ENCODE assay signal across 19 mouse cellular contexts in the genomic region with DNA sequence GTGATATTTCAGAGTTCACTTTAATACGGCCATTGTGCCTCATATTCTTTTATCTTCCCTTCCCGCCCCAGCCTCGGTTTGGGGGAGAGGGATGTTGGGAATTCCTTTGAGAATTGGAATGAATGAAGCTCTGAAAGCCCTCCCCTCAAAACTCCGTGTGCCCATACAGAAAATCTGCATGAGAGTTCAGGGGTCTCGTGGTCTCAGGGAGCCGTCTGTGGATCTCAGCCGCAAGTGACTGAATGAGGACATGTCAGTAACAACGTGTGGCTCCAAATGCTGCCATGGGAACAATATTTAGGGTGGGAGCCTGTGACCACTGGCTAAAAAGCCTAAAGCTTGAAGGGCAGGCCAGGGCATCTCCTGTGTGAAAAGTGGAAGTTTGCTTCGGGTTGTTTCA.
DNase-seq lines count a peak whose midpoint lies in the region; ATAC-seq lines count a peak whose summit lies in the region.
"Had no signal": no experiment of that assay in that cellular context is flagged by ENCODE, and none has a peak within 500 bp of the region (broad histone marks: within the 10 kb centered on the region; RNA-seq: fewer than 3 reads in every experiment).

No protein-coding gene starts in this region.

- 31% methylated on average over 9 of the region's 9 CpGs for WGBS in forebrain, embryonic 13.5 days
- WGBS in hindbrain, embryonic 14.5 days = 31% methylated on average over 9 of the region's 9 CpGs
- 19% methylated on average over 9 of the region's 9 CpGs for WGBS in midbrain, embryonic 14.5 days
- 65% methylated on average over 9 of the region's 9 CpGs for WGBS in heart, embryonic 12.5 days

- H3K9ac ChIP-seq in forebrain, embryonic 13.5 days = no peak overlapping the region
- no peak overlapping the region for H3K9ac ChIP-seq in hindbrain, embryonic 14.5 days
- no peak overlapping the region for H3K9ac ChIP-seq in midbrain, embryonic 14.5 days (replicated peaks; ENCODE audit: low read length)
- H3K9ac ChIP-seq in heart, embryonic 12.5 days = no peak overlapping the region
- H3K9ac ChIP-seq: limb, embryonic 15.5 days; neural tube, embryonic 15.5 days had no signal

- no peaks in the 10 kb centered on the region for H3K9me3 ChIP-seq in forebrain, embryonic 13.5 days (replicated peaks)
- no peaks in the 10 kb centered on the region for H3K9me3 ChIP-seq in hindbrain, embryonic 14.5 days (ENCODE audit: control insufficient read depth, low read length)
- no peaks in the 10 kb centered on the region for H3K9me3 ChIP-seq in midbrain, embryonic 14.5 days (ENCODE audit: control insufficient read depth, low read length)
- H3K9me3 ChIP-seq in heart, embryonic 12.5 days (replicated peaks) = no peaks in the 10 kb centered on the region
- H3K9me3 ChIP-seq: heart, embryonic 10.5 days; limb, embryonic 15.5 days; neural tube, embryonic 15.5 days had no signal

- no peaks in the 10 kb centered on the region for H3K27me3 ChIP-seq in forebrain, embryonic 13.5 days
- H3K27me3 ChIP-seq in hindbrain, embryonic 14.5 days (ENCODE audit: control insufficient read depth, insufficient read depth, low read length) = no peaks in the 10 kb centered on the region
- no peaks in the 10 kb centered on the region for H3K27me3 ChIP-seq in midbrain, embryonic 14.5 days (ENCODE audit: control insufficient read depth, insufficient read depth, low read length)
- 0 out of 2 replicates have a peak, but pooled peaks cover 4% of the 10 kb centered on the region for H3K27me3 ChIP-seq in heart, embryonic 12.5 days (replicated peaks)
- H3K27me3 ChIP-seq: limb, embryonic 15.5 days; neural tube, embryonic 15.5 days had no signal

- H3K4me1 ChIP-seq in forebrain, embryonic 13.5 days = peaks cover 7% of the 10 kb centered on the region
- H3K4me1 ChIP-seq in hindbrain, embryonic 14.5 days (replicated peaks; ENCODE audit: control insufficient read depth, insufficient read depth, low read length) = no peaks in the 10 kb centered on the region
- H3K4me1 ChIP-seq in midbrain, embryonic 14.5 days (ENCODE audit: control insufficient read depth, insufficient read depth, low read length) = peaks cover 3% of the 10 kb centered on the region
- peaks cover 4% of the 10 kb centered on the region for H3K4me1 ChIP-seq in heart, embryonic 12.5 days (replicated peaks)
- H3K4me1 ChIP-seq: limb, embryonic 15.5 days; neural tube, embryonic 15.5 days had no signal

- DNase-seq in embryo, embryonic 10.5 days (ENCODE audit: low spot score) = peak; percentile 27
- DNase-seq in hindbrain, embryonic 14.5 days (ENCODE audit: low spot score) = no peak
- peak; percentile 35 for DNase-seq in midbrain, embryonic 14.5 days
- no peak for DNase-seq in layer of hippocampus, postnatal 14 days (ENCODE audit: low spot score in 2 of 2)
- DNase-seq in lung, postnatal 10 days = no peak
- DNase-seq: cerebellum, postnatal 10 days; gastrocnemius, postnatal 36 days; heart, postnatal 36 days; kidney, postnatal 10 days; layer of hippocampus, adult 9-11 months; lung, postnatal 36 days had no signal

- ATAC-seq in forebrain, embryonic 13.5 days = no peak
- ATAC-seq in hindbrain, embryonic 14.5 days (ENCODE audit: low FRiP score) = no peak
- ATAC-seq in midbrain, embryonic 14.5 days (ENCODE audit: low FRiP score, low TSS enrichment) = no peak
- no peak for ATAC-seq in heart, embryonic 12.5 days (ENCODE audit: insufficient number of reproducible peaks, low FRiP score)
- no peak for ATAC-seq in monocyte, adult 5-6 weeks (replicated peaks; ENCODE audit: insufficient number of reproducible peaks, low FRiP score, low TSS enrichment, poor library complexity, severe bottlenecking)
- ATAC-seq: intestine, postnatal 0 days had no signal

- H3K4me2 ChIP-seq in forebrain, embryonic 13.5 days = peak overlapping the region; percentile 10; the same call in 1 of the 2 replicates
- peak overlapping the region; percentile 8; the same call in 1 of the 2 replicates for H3K4me2 ChIP-seq in hindbrain, embryonic 14.5 days (replicated peaks)
- H3K4me2 ChIP-seq in midbrain, embryonic 14.5 days (ENCODE audit: low read length) = peak overlapping the region; percentile 29
- H3K4me2 ChIP-seq in heart, embryonic 12.5 days = no peak overlapping the region
- H3K4me2 ChIP-seq: limb, embryonic 15.5 days; neural tube, embryonic 15.5 days had no signal

- no peaks in the 10 kb centered on the region for H3K36me3 ChIP-seq in forebrain, embryonic 13.5 days (ENCODE audit: poor library complexity, severe bottlenecking)
- H3K36me3 ChIP-seq in hindbrain, embryonic 14.5 days (replicated peaks; ENCODE audit: control insufficient read depth, insufficient read depth) = no peaks in the 10 kb centered on the region
- no peaks in the 10 kb centered on the region for H3K36me3 ChIP-seq in midbrain, embryonic 14.5 days (ENCODE audit: control insufficient read depth, insufficient read depth, low read length)
- H3K36me3 ChIP-seq in heart, embryonic 12.5 days = peaks cover 3% of the 10 kb centered on the region; the same call in 1 of the 2 replicates
- H3K36me3 ChIP-seq: limb, embryonic 15.5 days; neural tube, embryonic 15.5 days had no signal

- no peak overlapping the region for H3K27ac ChIP-seq in forebrain, embryonic 13.5 days
- H3K27ac ChIP-seq in hindbrain, embryonic 14.5 days = no peak overlapping the region
- no peak overlapping the region for H3K27ac ChIP-seq in midbrain, embryonic 14.5 days (replicated peaks; ENCODE audit: low read depth, low read length)
- no peak overlapping the region for H3K27ac ChIP-seq in heart, embryonic 12.5 days (ENCODE audit: poor library complexity, severe bottlenecking)
- H3K27ac ChIP-seq: heart, embryonic 10.5 days; limb, embryonic 15.5 days; neural tube, embryonic 15.5 days had no signal

- no peak overlapping the region for H3K4me3 ChIP-seq in forebrain, embryonic 13.5 days
- no peak overlapping the region for H3K4me3 ChIP-seq in hindbrain, embryonic 14.5 days (replicated peaks; ENCODE audit: low read length)
- no peak overlapping the region for H3K4me3 ChIP-seq in midbrain, embryonic 14.5 days (replicated peaks; ENCODE audit: low read depth, low read length)
- no peak overlapping the region for H3K4me3 ChIP-seq in heart, embryonic 12.5 days
- H3K4me3 ChIP-seq: erythroblast, embryonic 14.5 days; heart, embryonic 10.5 days; limb, embryonic 15.5 days; neural tube, embryonic 15.5 days had no signal

Comparison
In these comparisons a context has a peak if more than half of its experiments do, and no peak if none do; other contexts are left out.
1. DNase-seq: peak in embryo, embryonic 10.5 days (single experiment) and midbrain, embryonic 14.5 days (single experiment); none in hindbrain, embryonic 14.5 days (single experiment), layer of hippocampus, postnatal 14 days (0 of 2) and lung, postnatal 10 days (single experiment).